Comparison of ENCODE assay signal across 11 mouse cellular contexts in genomic region chr8:114774415-114774775, GRCm38 (mm10).
A peak's percentile ranks its signal among the peaks of the same experiment; 100 is the strongest.
DNase-seq lines count a peak whose midpoint lies in the region; ATAC-seq and TF ChIP-seq lines count a peak whose summit lies in the region.
"Had no signal": no experiment of that assay in that cellular context is flagged by ENCODE, and none has a peak within 500 bp of the region (broad histone marks: within the 10 kb centered on the region; RNA-seq: fewer than 3 reads in every experiment).

No protein-coding gene starts in this region.

- H3K9ac ChIP-seq in forebrain, embryonic 14.5 days (ENCODE audit: low read length), result no peak overlapping the region
- H3K9ac ChIP-seq in hindbrain, embryonic 13.5 days, result no peak overlapping the region
- H3K9ac ChIP-seq in hindbrain, embryonic 14.5 days, result no peak overlapping the region
- no peak overlapping the region for H3K9ac ChIP-seq in midbrain, embryonic 13.5 days (replicated peaks)
- no peak overlapping the region for H3K9ac ChIP-seq in midbrain, postnatal 0 days (replicated peaks; ENCODE audit: low read length, poor library complexity, severe bottlenecking)
- H3K9ac ChIP-seq in stomach, embryonic 16.5 days (ENCODE audit: low read length), result 0 out of 2 replicates have a peak overlapping the region, but pooled peaks have one; percentile 40

- no peak overlapping the region for H3K4me2 ChIP-seq in forebrain, embryonic 14.5 days (ENCODE audit: low read length)
- 0 out of 2 replicates have a peak overlapping the region, but pooled peaks have one; percentile 8 for H3K4me2 ChIP-seq in hindbrain, embryonic 13.5 days
- no peak overlapping the region for H3K4me2 ChIP-seq in hindbrain, embryonic 14.5 days (replicated peaks)
- H3K4me2 ChIP-seq in midbrain, embryonic 13.5 days (replicated peaks), result no peak overlapping the region
- H3K4me2 ChIP-seq in midbrain, postnatal 0 days (ENCODE audit: low read depth, low read length, poor library complexity, severe bottlenecking), result no peak overlapping the region
- H3K4me2 ChIP-seq in stomach, embryonic 16.5 days (ENCODE audit: low read depth, low read length), result peak overlapping the region; percentile 22

- 79% methylated on average over 6 of the region's 6 CpGs for WGBS in forebrain, embryonic 14.5 days
- 91% methylated on average over 6 of the region's 6 CpGs for WGBS in forebrain, embryonic 10.5 days
- WGBS in hindbrain, embryonic 13.5 days, result 76% methylated on average over 6 of the region's 6 CpGs
- WGBS in hindbrain, embryonic 14.5 days, result 73% methylated on average over 6 of the region's 6 CpGs
- WGBS in midbrain, embryonic 13.5 days, result 88% methylated on average over 6 of the region's 6 CpGs
- 83% methylated on average over 6 of the region's 6 CpGs for WGBS in midbrain, postnatal 0 days
- 45% methylated on average over 6 of the region's 6 CpGs for WGBS in stomach, embryonic 16.5 days

- no peaks in the 10 kb centered on the region for H3K9me3 ChIP-seq in forebrain, embryonic 14.5 days (replicated peaks; ENCODE audit: control insufficient read depth, low read length)
- H3K9me3 ChIP-seq in forebrain, embryonic 10.5 days, result no peaks in the 10 kb centered on the region
- no peaks in the 10 kb centered on the region for H3K9me3 ChIP-seq in hindbrain, embryonic 13.5 days
- no peaks in the 10 kb centered on the region for H3K9me3 ChIP-seq in hindbrain, embryonic 14.5 days (ENCODE audit: control insufficient read depth, low read length)
- no peaks in the 10 kb centered on the region for H3K9me3 ChIP-seq in midbrain, embryonic 13.5 days
- no peaks in the 10 kb centered on the region for H3K9me3 ChIP-seq in midbrain, postnatal 0 days (ENCODE audit: low read length)
- no peaks in the 10 kb centered on the region for H3K9me3 ChIP-seq in stomach, embryonic 16.5 days (replicated peaks; ENCODE audit: control insufficient read depth, low read length)

- ATAC-seq in forebrain, embryonic 14.5 days, result 0 out of 2 replicates have a peak, but pooled peaks have one; percentile 19
- ATAC-seq in hindbrain, embryonic 13.5 days (ENCODE audit: low FRiP score), result no peak
- ATAC-seq in hindbrain, embryonic 14.5 days (ENCODE audit: low FRiP score), result no peak; the same call in 1 of the 2 replicates
- 0 out of 2 replicates have a peak, but pooled peaks have one; percentile 28 for ATAC-seq in midbrain, embryonic 13.5 days
- no peak for ATAC-seq in midbrain, postnatal 0 days (ENCODE audit: low FRiP score)
- ATAC-seq in stomach, embryonic 16.5 days (ENCODE audit: insufficient read depth, low FRiP score), result no peak

- no peak overlapping the region for H3K4me3 ChIP-seq in forebrain, embryonic 14.5 days (ENCODE audit: low read depth, low read length)
- no peak overlapping the region for H3K4me3 ChIP-seq in forebrain, embryonic 10.5 days
- no peak overlapping the region for H3K4me3 ChIP-seq in hindbrain, embryonic 13.5 days
- no peak overlapping the region for H3K4me3 ChIP-seq in hindbrain, embryonic 14.5 days (replicated peaks; ENCODE audit: low read length)
- no peak overlapping the region for H3K4me3 ChIP-seq in midbrain, embryonic 13.5 days (replicated peaks)
- H3K4me3 ChIP-seq in midbrain, postnatal 0 days (ENCODE audit: low read depth, low read length), result no peak overlapping the region
- H3K4me3 ChIP-seq in stomach, embryonic 16.5 days (replicated peaks; ENCODE audit: low read length), result no peak overlapping the region

- no peak for DNase-seq in forebrain, embryonic 14.5 days (ENCODE audit: low spot score)
- no peak for DNase-seq in forebrain, embryonic 10.5 days (ENCODE audit: extremely low spot score, low spot score)
- no peak for DNase-seq in hindbrain, embryonic 14.5 days (ENCODE audit: low spot score)
- DNase-seq in midbrain, postnatal 0 days (ENCODE audit: low spot score), result no peak
- no peak for DNase-seq in ovary, postnatal 14 days (ENCODE audit: low spot score)
- DNase-seq: B cell, adult 2 months; thymus, postnatal 14 days had no signal

- no peak for TF ChIP-seq CTCF in midbrain, postnatal 0 days (IDR thresholded peaks at IDR 0.05)

- H3K36me3 ChIP-seq in forebrain, embryonic 14.5 days (ENCODE audit: control insufficient read depth, insufficient read depth, low read length), result no peaks in the 10 kb centered on the region
- H3K36me3 ChIP-seq in forebrain, embryonic 10.5 days (replicated peaks), result no peaks in the 10 kb centered on the region
- H3K36me3 ChIP-seq in hindbrain, embryonic 13.5 days, result no peaks in the 10 kb centered on the region
- no peaks in the 10 kb centered on the region for H3K36me3 ChIP-seq in hindbrain, embryonic 14.5 days (replicated peaks; ENCODE audit: control insufficient read depth, insufficient read depth)
- H3K36me3 ChIP-seq in midbrain, embryonic 13.5 days, result no peaks in the 10 kb centered on the region
- no peaks in the 10 kb centered on the region for H3K36me3 ChIP-seq in midbrain, postnatal 0 days (ENCODE audit: insufficient read depth, low read length)
- no peaks in the 10 kb centered on the region for H3K36me3 ChIP-seq in stomach, embryonic 16.5 days (ENCODE audit: control insufficient read depth, insufficient read depth, low read length)
- H3K36me3 ChIP-seq: G1E had no signal

- peaks cover 3% of the 10 kb centered on the region; the same call in 1 of the 2 replicates for H3K27me3 ChIP-seq in forebrain, embryonic 14.5 days (replicated peaks; ENCODE audit: control insufficient read depth, insufficient read depth, low read length)
- H3K27me3 ChIP-seq in forebrain, embryonic 10.5 days (ENCODE audit: poor library complexity, severe bottlenecking), result peaks cover 6% of the 10 kb centered on the region
- H3K27me3 ChIP-seq in hindbrain, embryonic 13.5 days, result peaks cover 3% of the 10 kb centered on the region; the same call in 1 of the 2 replicates
- no peaks in the 10 kb centered on the region for H3K27me3 ChIP-seq in hindbrain, embryonic 14.5 days (ENCODE audit: control insufficient read depth, insufficient read depth, low read length)
- H3K27me3 ChIP-seq in midbrain, embryonic 13.5 days, result peaks cover 10% of the 10 kb centered on the region; the same call in 1 of the 2 replicates
- H3K27me3 ChIP-seq in midbrain, postnatal 0 days (ENCODE audit: insufficient read depth, low read length), result no peaks in the 10 kb centered on the region
- H3K27me3 ChIP-seq in stomach, embryonic 16.5 days (ENCODE audit: control insufficient read depth, insufficient read depth, low read length), result no peaks in the 10 kb centered on the region

- H3K27ac ChIP-seq in forebrain, embryonic 14.5 days (ENCODE audit: low read depth, low read length), result no peak overlapping the region
- H3K27ac ChIP-seq in forebrain, embryonic 10.5 days, result no peak overlapping the region
- H3K27ac ChIP-seq in hindbrain, embryonic 13.5 days, result no peak overlapping the region; the same call in 1 of the 2 replicates
- H3K27ac ChIP-seq in hindbrain, embryonic 14.5 days, result no peak overlapping the region
- H3K27ac ChIP-seq in midbrain, embryonic 13.5 days, result no peak overlapping the region
- H3K27ac ChIP-seq in midbrain, postnatal 0 days (ENCODE audit: low read depth, low read length), result no peak overlapping the region
- peak overlapping the region; percentile 79 for H3K27ac ChIP-seq in stomach, embryonic 16.5 days (ENCODE audit: low read length)

- peaks cover 11% of the 10 kb centered on the region for H3K4me1 ChIP-seq in forebrain, embryonic 14.5 days (ENCODE audit: control insufficient read depth, insufficient read depth, low read length)
- H3K4me1 ChIP-seq in forebrain, embryonic 10.5 days, result peaks cover 51% of the 10 kb centered on the region
- peaks cover 57% of the 10 kb centered on the region for H3K4me1 ChIP-seq in hindbrain, embryonic 13.5 days (replicated peaks)
- peaks cover 11% of the 10 kb centered on the region for H3K4me1 ChIP-seq in hindbrain, embryonic 14.5 days (replicated peaks; ENCODE audit: control insufficient read depth, insufficient read depth, low read length)
- H3K4me1 ChIP-seq in midbrain, embryonic 13.5 days (replicated peaks), result peaks cover 38% of the 10 kb centered on the region
- no peaks in the 10 kb centered on the region for H3K4me1 ChIP-seq in midbrain, postnatal 0 days (ENCODE audit: insufficient read depth, low read length)
- peaks cover 30% of the 10 kb centered on the region for H3K4me1 ChIP-seq in stomach, embryonic 16.5 days (ENCODE audit: control insufficient read depth, insufficient read depth, low read length)

Comparison
In these comparisons a context has a peak if more than half of its experiments do, and no peak if none do; other contexts are left out.
1. ATAC-seq: peak in forebrain, embryonic 14.5 days (single experiment) and midbrain, embryonic 13.5 days (single experiment); none in hindbrain, embryonic 13.5 days (single experiment), hindbrain, embryonic 14.5 days (single experiment), midbrain, postnatal 0 days (single experiment) and stomach, embryonic 16.5 days (single experiment).
2. H3K4me2 ChIP-seq: peak in hindbrain, embryonic 13.5 days (single experiment) and stomach, embryonic 16.5 days (single experiment); none in forebrain, embryonic 14.5 days (single experiment), hindbrain, embryonic 14.5 days (single experiment), midbrain, embryonic 13.5 days (single experiment) and midbrain, postnatal 0 days (single experiment).